Mouse (Mus musculus): ENCODE data around the gene Card9.
A peak's percentile ranks its signal among the peaks of the same experiment; 100 is the strongest.

The Card9 gene

GRCm38 (mm10) chr2:26325386-26326181 lies 35.1 kb downstream of the Card9 start:
- DNase-seq: peak in 1 of 2 experiments; percentile 47

- no peak for DNase-seq
These were observed 35.8 kb downstream of the Card9 start for GRCm38 (mm10) chr2:26324917-26325316.

GRCm38 (mm10) chr2:26323589-26324325 lies 37.0 kb downstream of the Card9 start:
- DNase-seq: no peak

- no peak for DNase-seq
These were observed 40.2 kb downstream of the Card9 start for GRCm38 (mm10) chr2:26320245-26321185.

DNA sequence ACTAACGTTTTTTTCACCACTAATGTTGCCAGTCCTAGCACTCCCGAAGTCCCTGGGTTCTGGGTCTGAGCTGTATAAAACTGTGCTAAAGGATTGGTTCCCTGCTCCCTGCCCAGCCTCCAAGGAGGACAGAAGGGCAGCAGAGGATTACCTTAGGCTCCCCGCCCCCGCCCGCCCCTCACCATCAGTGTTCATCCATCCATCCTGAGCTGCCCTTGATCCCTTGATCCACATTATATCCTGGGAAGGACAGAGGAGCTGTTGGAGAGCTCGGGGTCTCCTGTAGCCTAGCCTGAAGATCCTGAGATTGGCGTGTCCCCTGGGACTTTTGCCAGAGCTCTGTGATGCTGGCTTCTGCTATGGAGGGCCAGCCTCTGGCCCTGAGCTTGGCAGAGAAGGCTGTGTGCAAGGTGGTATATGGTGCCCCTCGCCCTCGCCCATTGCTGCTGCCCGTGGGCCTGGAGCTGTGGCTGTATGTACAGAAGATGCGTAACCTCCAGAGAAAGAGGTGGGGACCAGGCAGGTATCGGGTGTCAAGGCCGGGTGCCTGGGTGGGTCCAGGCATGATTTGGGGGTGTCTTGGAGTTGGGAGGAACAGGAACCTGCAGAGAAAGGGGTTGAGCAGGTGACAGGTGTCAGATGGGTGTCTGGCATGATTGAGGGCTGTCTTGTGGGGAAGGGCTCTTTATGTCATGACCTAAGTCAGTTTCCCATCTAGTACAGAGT lies 41.0 kb downstream of the Card9 start:
- DNase-seq: no peak

- no peak for DNase-seq
These were observed 41.6 kb downstream of the Card9 start for GRCm38 (mm10) chr2:26319109-26319508.

GRCm38 (mm10) chr2:26317991-26318672 lies 42.6 kb downstream of the Card9 start:
- DNase-seq: no peak

DNA sequence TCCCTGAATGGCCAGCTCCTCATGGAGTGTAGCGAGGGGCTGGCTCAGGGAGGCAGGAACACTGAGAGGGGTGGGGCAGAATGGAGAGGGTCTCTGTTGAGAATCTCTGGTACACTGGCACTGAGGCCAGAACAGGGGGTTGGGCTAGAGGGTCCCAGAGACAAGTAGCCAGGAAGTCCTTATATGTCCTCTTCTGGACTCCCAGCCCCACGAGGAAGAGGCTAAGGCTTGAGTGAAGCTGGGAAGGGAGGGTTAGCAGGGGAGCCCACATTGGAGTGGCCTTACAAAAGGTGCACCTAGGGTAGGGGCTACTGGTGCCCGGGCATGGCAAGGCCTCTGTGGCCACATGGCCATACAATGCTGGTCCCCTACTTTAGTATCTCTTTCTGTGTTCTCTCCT lies 43.3 kb downstream of the Card9 start:
- DNase-seq: no peak

DNA sequence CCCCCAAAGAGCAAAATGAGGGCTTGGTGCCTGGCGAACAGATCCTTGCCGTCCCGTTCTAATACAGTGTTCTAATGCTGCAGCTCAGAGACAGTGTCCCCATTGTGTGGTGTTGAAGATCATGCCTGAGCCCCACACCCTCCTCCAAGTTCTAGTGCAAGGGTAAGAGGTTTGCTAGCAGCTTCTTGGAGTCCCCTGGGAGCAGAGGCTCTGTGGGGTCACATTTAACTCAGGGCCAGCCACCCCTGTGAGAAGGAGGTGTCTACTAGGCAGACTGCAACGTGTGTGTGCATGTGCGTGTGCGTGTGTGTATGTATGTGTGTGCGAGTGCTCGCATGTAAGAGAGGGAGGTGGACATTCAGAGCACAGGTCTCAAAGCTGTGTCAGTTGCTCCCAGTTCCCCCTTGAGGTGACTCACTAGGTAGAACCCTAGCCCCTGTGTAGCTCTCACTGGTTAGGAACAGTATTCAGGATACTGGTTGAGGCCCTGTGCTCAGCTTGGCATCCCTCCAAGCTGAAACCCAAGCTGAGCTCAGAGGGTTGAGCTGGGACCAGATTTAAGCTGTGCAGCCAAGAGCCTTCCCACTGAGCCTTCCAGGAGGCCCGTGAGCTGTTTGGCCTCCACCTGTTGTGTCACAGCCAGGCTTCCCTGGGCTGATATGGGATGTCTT lies 44.0 kb downstream of the Card9 start:
- DNase-seq: no peak

DNA sequence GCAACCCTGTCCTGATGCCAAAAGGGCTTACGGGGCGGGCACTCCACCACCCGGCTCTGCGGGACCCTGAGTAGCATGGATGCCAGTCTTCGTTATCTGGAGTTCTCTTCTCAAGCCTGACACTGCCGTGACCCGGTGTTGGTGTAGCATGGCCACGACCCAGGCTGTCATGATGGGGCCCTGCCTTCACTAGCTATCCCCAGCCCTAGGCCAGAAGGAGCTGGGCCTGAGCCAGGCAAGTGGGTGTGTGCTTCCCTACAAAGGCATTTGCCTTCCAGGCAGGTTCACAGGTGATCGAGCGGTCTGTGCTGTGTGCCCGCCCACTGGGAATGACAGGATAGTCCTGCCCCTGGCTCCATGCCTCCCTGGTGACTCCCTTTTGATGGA lies 44.8 kb downstream of the Card9 start:
- no peak for DNase-seq

GRCm38 (mm10) chr2:26315072-26315924 lies 45.4 kb downstream of the Card9 start, which contains the start of gene Gpsm1:
Gene Gpsm1, plus strand, starts transcription at chr2:26315515.
- peak; percentile 69 to 74 for DNase-seq

- no peak for DNase-seq
These were observed 46.2 kb downstream of the Card9 start for GRCm38 (mm10) chr2:26314281-26315071.

DNA sequence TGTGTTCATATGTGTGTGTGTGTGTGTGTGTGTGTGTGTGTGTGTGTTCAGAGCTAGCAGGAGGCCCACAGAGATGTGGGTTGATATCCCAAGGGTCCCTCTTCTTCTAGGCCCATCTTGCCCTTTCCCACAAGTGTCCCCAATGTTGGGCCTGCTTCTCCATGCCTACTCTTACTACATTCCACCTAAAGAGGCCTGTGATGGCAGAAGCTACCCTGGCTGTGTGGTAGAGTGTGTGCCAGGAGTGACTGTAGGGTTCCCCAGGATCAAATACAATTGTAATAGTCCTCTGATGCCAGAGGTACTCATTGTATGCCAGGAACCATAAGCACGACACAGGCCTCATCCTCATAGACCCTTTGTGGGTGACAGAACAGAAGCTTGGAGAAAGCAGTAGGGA lies 47.3 kb downstream of the Card9 start:
- DNase-seq: no peak

DNA sequence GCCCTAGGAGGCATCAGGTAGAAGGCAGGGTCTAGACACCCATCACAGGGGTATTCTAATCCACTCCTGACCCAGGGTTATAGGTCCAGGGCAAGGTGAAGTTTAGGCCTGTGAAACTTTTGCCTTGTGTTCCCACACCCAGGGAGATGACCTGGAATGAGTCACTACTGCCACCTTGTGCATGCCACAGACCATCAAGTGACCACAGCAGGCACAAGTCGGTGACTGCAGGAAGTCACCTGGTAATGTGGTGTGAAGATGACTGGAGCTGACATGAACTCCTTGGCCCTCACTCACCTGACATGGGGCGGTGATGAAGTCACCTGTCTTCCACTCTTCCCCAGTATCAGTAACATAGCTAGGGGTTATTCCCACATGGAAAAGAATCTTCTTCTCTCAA lies 47.9 kb downstream of the Card9 start:
- no peak for DNase-seq

DNA sequence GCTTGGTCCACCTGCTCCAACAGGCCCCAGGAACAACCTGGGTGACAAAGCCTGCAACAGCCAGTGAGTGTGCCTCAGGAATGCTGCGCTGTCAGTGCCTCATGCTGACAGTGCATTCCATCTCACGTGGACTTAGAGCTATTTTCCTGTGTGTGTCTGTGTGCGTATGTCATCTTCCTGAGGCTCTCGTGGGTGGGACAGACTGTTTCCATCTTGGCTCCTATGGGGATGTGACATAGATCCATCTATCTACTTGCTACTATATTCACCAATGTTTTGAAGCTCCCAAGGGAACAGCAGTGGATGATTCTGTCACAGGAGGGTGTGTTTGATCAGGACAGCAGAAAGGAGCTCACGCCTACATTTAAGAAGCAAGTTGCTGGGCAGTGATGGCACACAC lies 48.8 kb downstream of the Card9 start:
- no peak for DNase-seq

DNA sequence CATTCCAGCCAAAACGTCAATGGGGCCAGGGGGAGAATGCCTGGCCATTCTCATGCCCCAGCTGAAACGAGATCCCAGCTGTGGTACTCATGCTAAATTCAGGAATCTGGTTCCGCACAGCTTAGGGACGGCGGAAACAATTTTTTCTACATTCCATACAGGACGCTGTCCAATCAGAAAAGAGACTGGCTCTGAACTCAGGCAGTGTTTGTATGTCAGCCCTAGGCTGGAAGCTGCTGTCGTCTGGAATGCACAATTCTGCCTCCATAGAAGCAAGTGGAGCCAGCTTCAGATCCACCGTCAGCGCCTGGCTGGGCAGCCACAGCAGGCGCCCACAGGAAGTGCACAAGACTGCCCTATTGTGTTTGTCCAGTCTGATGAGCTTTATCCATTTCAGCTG lies 51.0 kb downstream of the Card9 start:
- DNase-seq: no peak

- no peak for DNase-seq
These were observed 54.0 kb downstream of the Card9 start for GRCm38 (mm10) chr2:26306702-26307101.

- no peak for DNase-seq
These were observed 55.2 kb downstream of the Card9 start for GRCm38 (mm10) chr2:26305555-26305954.

DNA sequence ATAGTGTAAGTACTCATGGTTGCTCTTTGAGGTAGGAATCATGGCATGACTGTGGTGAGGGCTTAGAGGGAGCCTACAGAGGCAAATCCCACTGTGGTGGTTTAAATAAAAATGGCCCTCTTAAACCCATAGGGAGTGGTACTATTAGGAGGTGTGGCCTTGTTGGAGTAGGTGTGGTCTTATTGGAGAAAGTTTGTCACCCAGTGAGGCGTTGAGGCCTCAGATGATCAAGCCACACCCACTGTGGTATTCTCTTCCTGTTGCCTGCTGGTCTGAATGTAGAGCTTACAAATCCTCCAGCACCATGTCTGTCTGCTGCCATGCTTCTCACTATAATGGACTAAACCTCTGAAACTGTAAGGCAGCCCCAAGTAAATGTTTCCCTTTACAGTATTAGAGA lies 56.0 kb downstream of the Card9 start:
- DNase-seq: no peak
